Mouse (Mus musculus) heart, postnatal 0 days (tissue): Measurements from ENCODE around the gene Fam217a.
"Not testable (repeated sequence)": the region's sequence is repeated elsewhere in the genome, so short reads cannot be mapped to it uniquely, and the experiment has no call there.

Source experiments
- CTCF ChIP-seq: IDR thresholded peaks from 2 replicates; pipeline ENCODE4 v1.5.1; 2016; ENCODE audit warnings: antibody characterized with exemption, control low read depth, low read depth
- EP300 ChIP-seq: IDR thresholded peaks from 2 replicates; pipeline ENCODE4 v1.6.1; 2016; ENCODE audit warnings: antibody characterized with exemption, low read depth

DNA sequence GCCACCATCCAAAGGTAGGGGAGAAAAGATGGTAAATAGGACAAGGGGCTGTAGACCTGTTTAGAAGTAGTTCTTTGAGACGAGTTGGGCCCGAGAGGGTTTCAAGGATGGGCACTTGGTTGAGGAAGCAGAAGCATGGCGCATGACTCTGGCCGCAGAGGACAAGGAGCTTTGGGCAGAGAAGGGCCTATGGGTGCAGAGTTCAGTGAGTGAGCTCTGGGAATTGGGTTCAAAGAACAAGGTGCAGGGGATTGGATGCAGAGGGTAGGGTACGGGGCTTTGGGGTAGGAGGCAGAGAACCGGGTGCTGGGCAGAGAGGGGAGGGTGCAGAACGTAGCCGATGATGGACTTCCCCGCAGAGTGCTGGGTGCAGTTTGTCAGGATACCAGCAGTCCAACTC is 41.5 kb upstream of the Fam217a start:
- not testable (repeated sequence) for TF ChIP-seq CTCF, EP300
